Mouse (Mus musculus): ENCODE results near the gene Ddx56.

DNA sequence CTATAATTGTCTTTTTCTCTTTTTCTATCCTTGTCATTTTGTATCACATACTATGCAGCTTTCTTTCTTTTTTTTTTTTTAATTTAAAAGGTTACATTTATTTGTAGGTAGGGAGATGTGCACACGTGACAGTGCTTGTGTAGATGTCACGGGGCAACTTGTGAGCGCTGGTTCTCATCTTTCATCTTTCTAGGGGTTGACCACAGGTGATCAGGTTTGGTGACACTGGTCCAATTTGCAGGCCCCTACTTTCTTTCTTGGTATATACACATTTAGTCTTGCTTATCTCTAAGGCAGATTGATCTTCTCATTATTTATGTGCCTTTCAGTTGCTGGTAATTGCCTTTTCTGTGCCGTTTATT is 25.4 kb upstream of the Ddx56 start:
- TF ChIP-seq CTCF (IDR thresholded peaks at IDR 0.05; ENCODE audit: low read depth) (no peak), EP300 (IDR thresholded peaks at IDR 0.05; ENCODE audit: low read depth) (no peak)
